Mouse (Mus musculus): Measurements from ENCODE around the gene Ipo4. TPM values are rescaled to one million over a fixed set of nuclear protein-coding genes. Genes with fewer than 3 reads are reported as not detected.

Gene Ipo4
- polyA plus RNA-seq, 1 experiment from 2014 or later: 86.3 TPM

- Histone ChIP-seq H3K4me3 (replicated peaks; ENCODE audit: low read length) (peak within 1 kb of the TSS; percentile 72), H3K9ac (ENCODE audit: low read length) (peak within 1 kb of the TSS; percentile 87), H3K4me2 (ENCODE audit: low read depth, low read length) (peak within 1 kb of the TSS; percentile 51), H3K36me3 (ENCODE audit: control insufficient read depth, insufficient read depth, low read length) (peaks cover 5% of the 10 kb centered on the region), H3K4me1 (ENCODE audit: control insufficient read depth, insufficient read depth, low read length) (peaks cover 7% of the 10 kb centered on the region; the same call in 1 of the 2 replicates), H3K9me3 (replicated peaks; ENCODE audit: control insufficient read depth, low read length) (no peaks in the 10 kb centered on the region), H3K27ac (ENCODE audit: low read length) (peak within 1 kb of the TSS; percentile 50), H3K27me3 (ENCODE audit: control insufficient read depth, insufficient read depth, low read length) (no peaks in the 10 kb centered on the region)
- WGBS: 0% methylated on average over 39 of the region's 39 CpGs
- ATAC-seq (ENCODE audit: insufficient read depth, low FRiP score): peak; percentile 94
Observed at GRCm38 (mm10) chr14:55659960-55660573, 24.3 kb upstream of the Ipo4 start, which contains the start of gene Mdp1. Mdp1 (minus strand) TSS chr14:55660508.

GRCm38 (mm10) chr14:55658011-55658410, 22.3 kb upstream of the Ipo4 start:
- Histone ChIP-seq H3K9ac (ENCODE audit: low read length) (no peak overlapping the region), H3K36me3 (ENCODE audit: control insufficient read depth, insufficient read depth, low read length) (peaks cover 5% of the 10 kb centered on the region), H3K4me1 (ENCODE audit: control insufficient read depth, insufficient read depth, low read length) (peaks cover 7% of the 10 kb centered on the region; the same call in 1 of the 2 replicates), H3K9me3 (replicated peaks; ENCODE audit: control insufficient read depth, low read length) (no peaks in the 10 kb centered on the region), H3K27me3 (ENCODE audit: control insufficient read depth, insufficient read depth, low read length) (no peaks in the 10 kb centered on the region), H3K4me3 (replicated peaks; ENCODE audit: low read length) (no peak overlapping the region), H3K27ac (ENCODE audit: low read length) (no peak overlapping the region), H3K4me2 (ENCODE audit: low read depth, low read length) (no peak overlapping the region)
- no peak for ATAC-seq (ENCODE audit: insufficient read depth, low FRiP score)
- WGBS: 89% methylated on average over 5 of the region's 5 CpGs

GRCm38 (mm10) chr14:55656935-55657334, 21.2 kb upstream of the Ipo4 start:
- Histone ChIP-seq H3K27ac (ENCODE audit: low read length) (no peak overlapping the region), H3K27me3 (ENCODE audit: control insufficient read depth, insufficient read depth, low read length) (no peaks in the 10 kb centered on the region), H3K4me2 (ENCODE audit: low read depth, low read length) (no peak overlapping the region), H3K36me3 (ENCODE audit: control insufficient read depth, insufficient read depth, low read length) (0 out of 2 replicates have a peak, but pooled peaks cover under 1% of the 10 kb centered on the region), H3K4me3 (replicated peaks; ENCODE audit: low read length) (no peak overlapping the region), H3K9ac (ENCODE audit: low read length) (no peak overlapping the region), H3K4me1 (ENCODE audit: control insufficient read depth, insufficient read depth, low read length) (peaks cover 7% of the 10 kb centered on the region; the same call in 1 of the 2 replicates), H3K9me3 (replicated peaks; ENCODE audit: control insufficient read depth, low read length) (no peaks in the 10 kb centered on the region)
- 84% methylated on average over 3 of the region's 3 CpGs for WGBS
- ATAC-seq (ENCODE audit: insufficient read depth, low FRiP score): no peak

- 82% methylated on average over 7 of the region's 7 CpGs for WGBS
- H3K4me1 ChIP-seq (ENCODE audit: control insufficient read depth, insufficient read depth, low read length): no peaks in the 10 kb centered on the region
Observed at GRCm38 (mm10) chr14:55651528-55651927, 15.8 kb upstream of the Ipo4 start.

GRCm38 (mm10) chr14:55649884-55650283, 14.1 kb upstream of the Ipo4 start, which contains the start of gene Tssk4:
Tssk4 (plus strand) TSS chr14:55650184.
- ATAC-seq (ENCODE audit: insufficient read depth, low FRiP score): no peak
- H3K9ac ChIP-seq (ENCODE audit: low read length): no peak within 1 kb of the TSS
- no peaks in the 10 kb centered on the region for H3K27me3 ChIP-seq (ENCODE audit: control insufficient read depth, insufficient read depth, low read length)
- peaks cover 6% of the 10 kb centered on the region; the same call in 1 of the 2 replicates for H3K36me3 ChIP-seq (ENCODE audit: control insufficient read depth, insufficient read depth, low read length)
- H3K4me2 ChIP-seq (ENCODE audit: low read depth, low read length): no peak within 1 kb of the TSS
- 94% methylated on average over 2 of the region's 2 CpGs for WGBS
- H3K27ac ChIP-seq (ENCODE audit: low read length): no peak within 1 kb of the TSS
- H3K9me3 ChIP-seq (replicated peaks; ENCODE audit: control insufficient read depth, low read length): no peaks in the 10 kb centered on the region
- peaks cover 2% of the 10 kb centered on the region for H3K4me1 ChIP-seq (ENCODE audit: control insufficient read depth, insufficient read depth, low read length)
- no peak within 1 kb of the TSS for H3K4me3 ChIP-seq (replicated peaks; ENCODE audit: low read length)

More at GRCm38 (mm10) chr14:55651528-55651927, 15.8 kb upstream of the Ipo4 start:
- no peak overlapping the region for H3K27ac ChIP-seq (ENCODE audit: low read length)
- H3K4me3 ChIP-seq (replicated peaks; ENCODE audit: low read length): no peak overlapping the region
- H3K9me3 ChIP-seq (replicated peaks; ENCODE audit: control insufficient read depth, low read length): no peaks in the 10 kb centered on the region
- no peak overlapping the region for H3K9ac ChIP-seq (ENCODE audit: low read length)
- ATAC-seq (ENCODE audit: insufficient read depth, low FRiP score): no peak
- no peaks in the 10 kb centered on the region for H3K27me3 ChIP-seq (ENCODE audit: control insufficient read depth, insufficient read depth, low read length)
- peaks cover 2% of the 10 kb centered on the region; the same call in 1 of the 2 replicates for H3K36me3 ChIP-seq (ENCODE audit: control insufficient read depth, insufficient read depth, low read length)
- no peak overlapping the region for H3K4me2 ChIP-seq (ENCODE audit: low read depth, low read length)

- peaks cover 20% of the 10 kb centered on the region for H3K36me3 ChIP-seq (ENCODE audit: control insufficient read depth, insufficient read depth, low read length)
- peaks cover 16% of the 10 kb centered on the region for H3K4me1 ChIP-seq (ENCODE audit: control insufficient read depth, insufficient read depth, low read length)
- H3K27me3 ChIP-seq (ENCODE audit: control insufficient read depth, insufficient read depth, low read length): no peaks in the 10 kb centered on the region
- H3K9me3 ChIP-seq (replicated peaks; ENCODE audit: control insufficient read depth, low read length): no peaks in the 10 kb centered on the region
- H3K9ac ChIP-seq (ENCODE audit: low read length): peak overlapping the region; percentile 99
- ATAC-seq (ENCODE audit: insufficient read depth, low FRiP score): no peak
- 17% methylated on average over 17 of the region's 17 CpGs for WGBS
- peak overlapping the region; percentile 99 for H3K4me3 ChIP-seq (replicated peaks; ENCODE audit: low read length)
- H3K4me2 ChIP-seq (ENCODE audit: low read depth, low read length): peak overlapping the region; percentile 96
- H3K27ac ChIP-seq (ENCODE audit: low read length): peak overlapping the region; percentile 97
Observed at GRCm38 (mm10) chr14:55644261-55644888, 8.6 kb upstream of the Ipo4 start.

GRCm38 (mm10) chr14:55643060-55643907, 7.5 kb upstream of the Ipo4 start, which contains the start of gene Tm9sf1:
Tm9sf1 (minus strand) TSS chr14:55643806.
- peak; percentile 91 for ATAC-seq (ENCODE audit: insufficient read depth, low FRiP score)
- under 1% methylated on average over 89 of the region's 89 CpGs for WGBS
- peaks cover 16% of the 10 kb centered on the region for H3K4me1 ChIP-seq (ENCODE audit: control insufficient read depth, insufficient read depth, low read length)
- no peaks in the 10 kb centered on the region for H3K9me3 ChIP-seq (replicated peaks; ENCODE audit: control insufficient read depth, low read length)
- peak within 1 kb of the TSS; percentile 99 for H3K4me3 ChIP-seq (replicated peaks; ENCODE audit: low read length)
- peaks cover 20% of the 10 kb centered on the region for H3K36me3 ChIP-seq (ENCODE audit: control insufficient read depth, insufficient read depth, low read length)
- H3K4me2 ChIP-seq (ENCODE audit: low read depth, low read length): peak within 1 kb of the TSS; percentile 96
- H3K9ac ChIP-seq (ENCODE audit: low read length): peak within 1 kb of the TSS; percentile 99
- H3K27ac ChIP-seq (ENCODE audit: low read length): peak within 1 kb of the TSS; percentile 97
- no peaks in the 10 kb centered on the region for H3K27me3 ChIP-seq (ENCODE audit: control insufficient read depth, insufficient read depth, low read length)

- Histone ChIP-seq H3K27ac (ENCODE audit: low read length) (peak overlapping the region; percentile 97), H3K9me3 (replicated peaks; ENCODE audit: control insufficient read depth, low read length) (no peaks in the 10 kb centered on the region), H3K36me3 (ENCODE audit: control insufficient read depth, insufficient read depth, low read length) (peaks cover 23% of the 10 kb centered on the region), H3K27me3 (ENCODE audit: control insufficient read depth, insufficient read depth, low read length) (no peaks in the 10 kb centered on the region), H3K4me1 (ENCODE audit: control insufficient read depth, insufficient read depth, low read length) (peaks cover 16% of the 10 kb centered on the region), H3K4me3 (replicated peaks; ENCODE audit: low read length) (peak overlapping the region; percentile 99), H3K9ac (ENCODE audit: low read length) (peak overlapping the region; percentile 99), H3K4me2 (ENCODE audit: low read depth, low read length) (peak overlapping the region; percentile 96)
- ATAC-seq (ENCODE audit: insufficient read depth, low FRiP score): no peak
- WGBS: 18% methylated on average over 8 of the region's 8 CpGs
Observed at GRCm38 (mm10) chr14:55642679-55643059, 6.9 kb upstream of the Ipo4 start.

All from stomach, embryonic 16.5 days (tissue).